Mouse (Mus musculus): ENCODE data around the gene Lrrc38. TPM values are rescaled to one million over a fixed set of nuclear protein-coding genes. Genes with fewer than 3 reads are reported as not detected.

Gene Lrrc38
- total and polyA plus RNA-seq, 3 experiments, result not detected

DNA sequence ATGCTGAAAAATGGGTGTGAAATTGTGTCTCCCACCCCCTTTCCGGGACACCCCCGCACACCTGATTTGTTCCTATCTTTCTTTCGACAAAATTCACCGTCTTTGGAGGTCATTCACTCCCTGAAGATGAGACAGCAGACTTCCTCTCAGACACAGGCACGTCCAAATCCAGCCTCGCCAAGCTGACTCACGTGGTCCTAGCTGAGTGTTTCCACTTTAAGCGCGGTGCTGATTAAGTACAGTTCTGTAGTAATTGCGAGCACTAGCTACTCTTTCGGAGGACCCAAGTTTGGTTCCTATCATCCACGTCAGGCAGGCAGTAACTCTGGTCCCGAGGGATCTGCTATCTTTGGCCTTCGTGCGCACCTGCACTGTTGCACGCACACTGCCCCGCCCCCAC is 14.6 kb upstream of the Lrrc38 start:
- peaks cover 27% of the 10 kb centered on the region for H3K9me3 ChIP-seq (replicated peaks; ENCODE audit: low read length)
- no peak overlapping the region for H3K9ac ChIP-seq (ENCODE audit: insufficient read depth, low read depth)
- H3K27me3 ChIP-seq (replicated peaks), result peaks cover 4% of the 10 kb centered on the region
- peaks cover 0 to 5% of the 10 kb centered on the region in 2 experiments; a peak in 2 of 4 replicates for H3K4me1 ChIP-seq (ENCODE audit: control insufficient read depth in 1 of 2, insufficient read depth in 2 of 2)
- no peak for TF ChIP-seq CHD1 (IDR thresholded peaks at IDR 0.05; ENCODE audit: low read depth, low read length)
- TF ChIP-seq ZMIZ1 (IDR thresholded peaks at IDR 0.05; ENCODE audit: low read depth, low read length), result no peak
- no peak for TF ChIP-seq CTCF (conservative IDR thresholded peaks at IDR 0.05 in 1 of 2, IDR thresholded peaks at IDR 0.05 in 1 of 2; ENCODE audit: low read depth in 2 of 2, low read length in 2 of 2)
- TF ChIP-seq ELF1 (IDR thresholded peaks at IDR 0.05; ENCODE audit: low read depth, low read length), result no peak
- no peak for TF ChIP-seq JUND (conservative IDR thresholded peaks at IDR 0.05; ENCODE audit: low read depth, low read length)
- TF ChIP-seq USF2 (conservative IDR thresholded peaks at IDR 0.05; ENCODE audit: low read depth, low read length), result no peak
- TF ChIP-seq MYC (IDR thresholded peaks at IDR 0.05; ENCODE audit: low read depth, low read length), result no peak
- no peak for TF ChIP-seq TCF12 (IDR thresholded peaks at IDR 0.05; ENCODE audit: low read depth, low read length)
- no peak for TF ChIP-seq ETS1 (conservative IDR thresholded peaks at IDR 0.05; ENCODE audit: low read depth, low read length)
- TF ChIP-seq ZKSCAN1 (IDR thresholded peaks at IDR 0.05; ENCODE audit: borderline replicate concordance, low read depth, low read length), result no peak
- no peak for TF ChIP-seq IRF4 (IDR thresholded peaks at IDR 0.05; ENCODE audit: low read depth, low read length)
- TF ChIP-seq MXI1 (IDR thresholded peaks at IDR 0.05; ENCODE audit: low read depth, low read length), result no peak
- no peaks in the 10 kb centered on the region for H3K36me3 ChIP-seq (replicated peaks in 1 of 2; ENCODE audit: control insufficient read depth in 1 of 2, insufficient read depth in 1 of 2, low read length in 1 of 2)
- H3K4me2 ChIP-seq (ENCODE audit: insufficient read depth, low read depth, poor library complexity, severe bottlenecking), result no peak overlapping the region
- DNase-seq (ENCODE audit: extremely low read depth), result peak; percentile 6
- H3K4me3 ChIP-seq (replicated peaks in 1 of 3; ENCODE audit: low read depth in 2 of 3, low read length in 2 of 3, poor library complexity in 1 of 3), result no peak overlapping the region
- H3K79me2 ChIP-seq (replicated peaks; ENCODE audit: control insufficient read depth, extremely low read depth, insufficient read depth, poor library complexity, severe bottlenecking), result no peaks in the 10 kb centered on the region
- no peak overlapping the region for H3K27ac ChIP-seq (ENCODE audit: insufficient read depth, low read depth)
- dilution Hi-C loops (cut with MboI; ENCODE audit: extremely low pct_ligation_motif_present, extremely low pct_unique_long_range_greater_than_20kb, low sequenced_read_pairs), result no loop called here
- in situ Hi-C loops (cut with MboI; ENCODE audit: low pct_ligation_motif_present, low pct_unique_long_range_greater_than_20kb, low sequenced_read_pairs), result no loop called here

GRCm38 (mm10) chr4:143336096-143336495 is 13.5 kb upstream of the Lrrc38 start:
- in situ Hi-C loops (cut with MboI; ENCODE audit: low pct_ligation_motif_present, low pct_unique_long_range_greater_than_20kb, low sequenced_read_pairs), result no loop called here
- Histone ChIP-seq H3K79me2 (replicated peaks; ENCODE audit: control insufficient read depth, extremely low read depth, insufficient read depth, poor library complexity, severe bottlenecking) (no peaks in the 10 kb centered on the region), H3K27ac (ENCODE audit: insufficient read depth, low read depth) (no peak overlapping the region), H3K4me1 (ENCODE audit: control insufficient read depth in 1 of 2, insufficient read depth in 2 of 2) (peaks cover 0 to 5% of the 10 kb centered on the region in 2 experiments; a peak in 2 of 4 replicates), H3K27me3 (replicated peaks) (no peaks in the 10 kb centered on the region), H3K4me2 (ENCODE audit: insufficient read depth, low read depth, poor library complexity, severe bottlenecking) (no peak overlapping the region), H3K36me3 (replicated peaks in 1 of 2; ENCODE audit: control insufficient read depth in 1 of 2, insufficient read depth in 1 of 2, low read length in 1 of 2) (no peaks in the 10 kb centered on the region), H3K4me3 (replicated peaks in 1 of 3; ENCODE audit: low read depth in 2 of 3, low read length in 2 of 3, poor library complexity in 1 of 3) (no peak overlapping the region), H3K9ac (ENCODE audit: insufficient read depth, low read depth) (no peak overlapping the region), H3K9me3 (replicated peaks; ENCODE audit: low read length) (peaks cover 22% of the 10 kb centered on the region)
- TF ChIP-seq MEF2A (IDR thresholded peaks at IDR 0.05; ENCODE audit: borderline replicate concordance, low read depth, low read length), result no peak
- TF ChIP-seq USF1 (IDR thresholded peaks at IDR 0.05; ENCODE audit: low read depth, low read length), result no peak
- TF ChIP-seq POLR2A (IDR thresholded peaks at IDR 0.05; ENCODE audit: low read depth, low read length), result no peak
- no peak for TF ChIP-seq IRF4 (IDR thresholded peaks at IDR 0.05; ENCODE audit: low read depth, low read length)
- TF ChIP-seq ELF1 (IDR thresholded peaks at IDR 0.05; ENCODE audit: low read depth, low read length), result no peak
- no peak for TF ChIP-seq JUND (conservative IDR thresholded peaks at IDR 0.05; ENCODE audit: low read depth, low read length)
- TF ChIP-seq ETS1 (conservative IDR thresholded peaks at IDR 0.05; ENCODE audit: low read depth, low read length), result no peak
- no peak for TF ChIP-seq ZMIZ1 (IDR thresholded peaks at IDR 0.05; ENCODE audit: low read depth, low read length)
- no peak for TF ChIP-seq CHD1 (IDR thresholded peaks at IDR 0.05; ENCODE audit: low read depth, low read length)
- no peak for TF ChIP-seq PAX5 (IDR thresholded peaks at IDR 0.05; ENCODE audit: low read length)
- TF ChIP-seq GABPA (IDR thresholded peaks at IDR 0.05; ENCODE audit: insufficient replicate concordance, low read depth, low read length), result no peak
- no peak for TF ChIP-seq MYC (IDR thresholded peaks at IDR 0.05; ENCODE audit: low read depth, low read length)
- TF ChIP-seq TCF12 (IDR thresholded peaks at IDR 0.05; ENCODE audit: low read depth, low read length), result no peak
- no peak for TF ChIP-seq NRF1 (IDR thresholded peaks at IDR 0.05; ENCODE audit: low read depth, low read length)
- no peak for TF ChIP-seq POLR2AphosphoS2 (IDR thresholded peaks at IDR 0.05; ENCODE audit: low read depth, low read length)
- DNase-seq (ENCODE audit: extremely low read depth), result no peak
- dilution Hi-C loops (cut with MboI; ENCODE audit: extremely low pct_ligation_motif_present, extremely low pct_unique_long_range_greater_than_20kb, low sequenced_read_pairs), result no loop called here
